Mouse (Mus musculus) large intestine, adult 2 months (tissue): ENCODE results near the gene Pde10a. TPM values are rescaled to one million over a fixed set of nuclear protein-coding genes. Genes with fewer than 3 reads are reported as not detected.

Experiments
- DNase-seq: peaks from one replicate; pipeline ENCODE4 v3.0.0-alpha.2; 2012; ENCODE audit warnings: low read depth, low spot score
- WGBS: fragments of 180-500 bp; shearing (Covaris S2); methylation state at CpG from one replicate; pipeline ENCODE4 v1.1.7; 2018; 5-methylcytosine and 5-hydroxymethylcytosine counted together
- polyA plus RNA-seq: library from polyadenylated mRNA; depleted of rRNA; stranded (reverse); fragments of >200 nt; gene quantifications from 2 replicates; pipeline ENCODE4 v1.2.3, GENCODE M21; 2012

Pde10a gene
- polyA plus RNA-seq, 1 experiment, result 0.57 TPM

- DNase-seq, result no peak
- WGBS, result 47% methylated on average over 1 of the region's 1 CpGs
Observed at GRCm38 (mm10) chr17:8781576-8781975, 256.4 kb downstream of the Pde10a start.

DNA sequence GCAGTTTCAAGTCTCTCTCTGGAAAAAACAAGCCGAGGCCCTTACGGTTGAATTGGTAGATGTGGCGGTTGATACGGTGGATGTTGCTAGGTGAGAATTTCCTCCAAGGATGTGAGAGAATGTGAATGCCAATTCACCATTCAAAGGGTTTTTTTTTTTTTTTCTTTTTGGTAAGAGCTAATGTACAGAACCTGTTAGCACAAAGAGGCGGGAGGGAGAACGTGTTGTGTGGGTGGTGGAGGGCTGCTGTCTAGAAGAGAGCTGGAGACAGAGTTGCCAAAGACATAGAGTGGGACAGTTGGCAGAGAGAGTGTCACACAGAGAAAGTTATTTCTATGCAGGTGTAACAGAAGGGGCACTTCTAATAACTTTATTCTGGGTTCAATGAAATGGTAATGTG is 260.7 kb downstream of the Pde10a start:
- DNase-seq, result no peak
- WGBS, result 89% methylated on average over 6 of the region's 6 CpGs

DNA sequence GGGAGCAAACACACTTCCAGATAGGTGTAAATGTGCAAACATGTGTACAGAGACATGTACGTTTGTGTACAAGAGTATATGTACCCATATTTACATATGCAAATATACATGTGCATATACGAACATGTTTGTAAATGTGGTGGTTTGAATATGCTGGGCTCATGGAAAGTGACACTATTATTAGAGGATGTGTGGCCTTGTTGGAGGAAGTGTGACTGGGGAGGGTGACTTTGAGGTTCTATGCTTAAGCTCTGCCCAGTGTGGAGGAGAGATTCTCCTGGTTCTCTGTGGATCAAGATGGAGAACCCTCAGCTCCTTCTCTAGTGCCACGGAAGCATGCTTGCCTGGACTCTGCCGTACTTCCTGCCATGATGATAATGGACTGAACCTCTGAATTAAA is 261.3 kb downstream of the Pde10a start:
- no peak for DNase-seq
- WGBS, result 77% methylated on average over 4 of the region's 4 CpGs

DNA sequence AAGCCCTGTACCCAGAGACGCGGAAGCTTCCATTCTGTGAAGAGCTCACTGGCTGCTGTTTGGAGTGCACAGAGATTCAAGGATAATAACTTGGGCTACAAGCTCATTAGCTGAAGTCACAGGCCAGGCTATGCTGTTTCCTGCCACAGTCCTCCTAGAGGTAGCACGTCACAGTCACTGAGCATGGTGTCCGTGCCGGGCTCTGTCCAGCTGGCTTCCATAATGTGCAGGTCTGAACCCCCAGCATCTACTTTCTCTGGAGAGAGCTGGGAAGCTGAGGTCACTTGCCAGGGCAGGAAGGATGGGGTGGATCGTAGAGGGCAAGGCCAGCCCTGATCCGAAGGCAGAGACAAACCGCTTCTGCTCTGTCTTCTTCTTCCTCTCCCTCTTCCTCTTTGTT is 262.6 kb downstream of the Pde10a start:
- no peak for DNase-seq
- WGBS, result 66% methylated on average over 8 of the region's 8 CpGs

DNA sequence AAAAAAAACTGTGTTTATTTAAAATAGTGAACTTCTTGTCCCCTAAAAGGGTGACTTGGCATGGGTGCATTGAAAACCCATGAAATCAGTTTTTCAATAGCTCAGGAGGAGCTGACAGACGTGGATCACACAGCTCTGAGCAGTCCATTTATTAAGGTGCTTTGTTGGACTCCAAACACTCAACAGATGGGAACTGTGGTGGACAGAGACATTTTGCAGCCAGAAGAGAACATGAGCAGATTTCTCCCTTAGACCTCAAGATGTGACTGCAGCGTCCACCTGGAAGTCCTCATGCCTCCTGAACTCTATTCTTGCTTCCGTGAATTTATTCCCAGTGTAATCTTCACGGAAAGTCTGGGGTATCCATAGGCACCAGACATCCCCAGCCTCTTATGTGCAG is 266.4 kb downstream of the Pde10a start:
- 69% methylated on average over 4 of the region's 4 CpGs for WGBS
- no peak for DNase-seq

- 59% methylated on average over 7 of the region's 7 CpGs for WGBS
- no peak for DNase-seq
Observed at GRCm38 (mm10) chr17:8792611-8793010, 267.4 kb downstream of the Pde10a start.

DNA sequence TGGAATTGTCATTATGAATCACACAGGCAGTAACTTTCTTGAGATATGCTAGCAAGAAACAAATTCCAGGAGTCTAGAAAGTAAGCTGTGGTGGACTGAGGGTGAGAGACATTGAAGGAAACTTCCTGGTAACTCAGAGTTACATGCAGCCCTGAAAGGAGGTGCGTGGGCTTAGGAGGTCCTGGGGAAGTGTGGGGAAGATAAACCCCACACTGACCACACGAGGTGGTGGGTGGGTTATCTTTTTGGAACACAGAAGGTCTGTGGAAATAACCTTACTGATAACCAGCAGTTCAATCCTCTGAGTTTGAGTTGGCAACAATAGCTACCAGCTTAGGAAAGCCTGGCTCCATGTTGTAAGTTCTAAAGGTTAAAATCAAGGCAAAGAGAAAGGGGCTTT is 272.5 kb downstream of the Pde10a start:
- DNase-seq, result no peak
- 25% methylated on average over 2 of the region's 2 CpGs for WGBS

GRCm38 (mm10) chr17:8798531-8799295 is 273.5 kb downstream of the Pde10a start:
- no peak for DNase-seq
- WGBS, result 13% methylated on average over 12 of the region's 12 CpGs

- WGBS, result 12% methylated on average over 10 of the region's 10 CpGs
- DNase-seq, result no peak
Observed at GRCm38 (mm10) chr17:8799296-8799731, 274.1 kb downstream of the Pde10a start.

DNA sequence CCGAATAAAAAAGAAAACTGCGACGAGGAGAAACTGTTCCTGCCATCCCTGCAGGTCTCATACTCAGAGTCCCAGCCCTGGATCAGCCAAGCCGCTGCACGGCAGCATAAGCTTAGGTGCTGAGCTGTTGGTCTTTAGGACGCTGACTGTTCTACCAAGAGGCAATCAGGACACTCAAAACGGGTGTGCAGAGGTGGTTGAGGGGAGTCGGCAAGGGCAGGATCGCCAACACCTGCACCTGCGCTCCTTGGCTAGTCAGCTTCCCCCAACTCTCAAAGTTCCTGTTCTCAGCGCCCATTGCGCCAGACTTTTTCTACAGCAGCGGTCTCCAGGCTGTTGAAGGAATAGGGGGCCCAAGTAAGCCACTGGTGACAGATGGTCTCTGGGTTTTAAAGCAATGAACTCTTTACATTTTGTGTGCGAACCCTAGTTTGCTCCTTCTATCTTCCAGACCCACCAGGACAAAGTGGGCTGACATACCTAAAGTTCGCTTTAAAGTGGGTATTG is 274.8 kb downstream of the Pde10a start:
- no peak for DNase-seq
- WGBS, result 7% methylated on average over 15 of the region's 15 CpGs

- 2% methylated on average over 42 of the region's 53 CpGs for WGBS
- no peak for DNase-seq
Observed at GRCm38 (mm10) chr17:8800478-8801082, 275.4 kb downstream of the Pde10a start.

- no peak for DNase-seq
- WGBS, result 1% methylated on average over 65 of the region's 72 CpGs
Observed at GRCm38 (mm10) chr17:8801083-8801854, 276.1 kb downstream of the Pde10a start.

DNA sequence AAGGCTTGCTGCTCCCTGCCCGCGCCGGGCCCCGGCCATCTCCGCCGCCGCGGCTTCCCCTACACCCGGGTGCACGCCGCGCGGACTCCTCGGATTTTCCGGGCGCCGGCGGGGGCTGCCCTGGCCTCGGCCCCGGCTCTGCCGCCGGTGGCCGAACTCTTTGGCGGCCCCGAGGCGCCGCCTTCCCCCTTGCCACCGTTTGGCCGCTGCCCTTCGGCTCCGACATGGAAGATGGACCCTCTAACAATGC is 276.6 kb downstream of the Pde10a start:
- WGBS, result 1% methylated on average over 30 of the region's 31 CpGs
- DNase-seq, result no peak

GRCm38 (mm10) chr17:8802161-8802888 is 277.2 kb downstream of the Pde10a start:
- WGBS, result 3% methylated on average over 33 of the region's 33 CpGs
- no peak for DNase-seq

DNA sequence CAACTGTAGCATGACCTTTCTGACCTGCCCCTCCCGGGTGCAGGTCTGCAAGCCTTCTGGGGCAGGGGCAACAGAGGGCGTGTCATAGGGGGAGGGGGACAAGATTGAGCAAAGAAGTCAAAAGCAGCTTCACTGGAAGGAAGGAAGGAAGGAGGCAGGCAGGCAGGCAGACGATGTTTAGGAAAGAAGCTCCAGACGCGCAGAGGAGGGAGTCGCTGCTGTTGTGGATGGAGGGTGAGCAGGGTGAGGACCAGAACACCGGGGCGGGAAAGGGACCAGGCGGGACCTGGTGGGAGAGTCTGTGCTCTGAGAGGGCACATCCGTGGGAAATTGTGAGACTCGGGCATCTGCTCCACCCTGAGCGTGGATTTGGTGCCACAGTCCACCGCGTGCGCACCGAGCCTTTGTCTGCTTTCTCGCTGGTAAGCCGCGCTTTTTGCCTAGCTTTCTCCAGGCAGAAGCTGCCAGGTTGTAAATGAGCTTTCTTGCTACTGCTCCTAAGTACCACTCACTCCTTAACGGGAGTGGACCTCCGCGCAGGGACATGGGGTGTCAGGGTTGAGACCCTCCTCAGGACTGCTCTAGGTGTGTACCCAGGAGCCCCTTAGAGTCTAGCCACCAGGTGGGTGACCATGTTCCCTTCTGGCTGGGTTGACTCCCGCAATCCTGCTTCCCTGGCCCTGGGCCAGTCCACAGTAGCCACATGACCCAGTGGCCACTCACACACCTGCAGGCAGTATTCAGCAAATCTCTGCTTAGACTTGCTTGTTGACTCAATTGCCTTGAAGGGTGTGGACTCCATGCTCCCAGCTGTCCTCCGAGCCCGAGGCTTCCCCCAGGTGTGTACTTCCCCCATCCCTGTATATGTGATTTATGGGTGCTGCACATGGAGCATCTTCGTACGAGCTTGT is 278.0 kb downstream of the Pde10a start:
- no peak for DNase-seq
- WGBS, result 10% methylated on average over 27 of the region's 27 CpGs

- no peak for DNase-seq
- WGBS, result 42% methylated on average over 3 of the region's 3 CpGs
Observed at GRCm38 (mm10) chr17:8807345-8807744, 282.2 kb downstream of the Pde10a start.

DNA sequence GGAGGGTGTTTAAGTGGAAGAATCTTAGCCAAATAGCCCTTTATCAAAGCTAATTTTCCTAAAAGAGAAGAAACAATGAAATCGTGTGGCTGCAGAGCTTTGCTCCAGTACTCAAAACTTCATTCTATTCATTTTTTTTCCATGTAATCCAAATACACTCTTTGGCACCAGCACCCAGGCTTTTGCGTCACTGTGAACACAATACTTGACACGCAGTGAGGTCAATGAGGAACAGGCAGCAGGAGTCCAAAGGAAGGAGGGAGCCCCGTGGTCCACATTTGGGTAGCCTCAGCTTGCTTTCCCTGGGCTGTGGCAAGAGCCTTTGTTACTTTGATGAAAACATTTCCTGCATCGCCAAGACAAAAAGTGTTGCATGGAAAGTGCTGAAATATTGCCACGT is 284.6 kb downstream of the Pde10a start:
- no peak for DNase-seq
- 67% methylated on average over 6 of the region's 6 CpGs for WGBS

- WGBS, result 84% methylated on average over 8 of the region's 8 CpGs
- DNase-seq, result no peak
Observed at GRCm38 (mm10) chr17:8810201-8810600, 285.0 kb downstream of the Pde10a start.

DNA sequence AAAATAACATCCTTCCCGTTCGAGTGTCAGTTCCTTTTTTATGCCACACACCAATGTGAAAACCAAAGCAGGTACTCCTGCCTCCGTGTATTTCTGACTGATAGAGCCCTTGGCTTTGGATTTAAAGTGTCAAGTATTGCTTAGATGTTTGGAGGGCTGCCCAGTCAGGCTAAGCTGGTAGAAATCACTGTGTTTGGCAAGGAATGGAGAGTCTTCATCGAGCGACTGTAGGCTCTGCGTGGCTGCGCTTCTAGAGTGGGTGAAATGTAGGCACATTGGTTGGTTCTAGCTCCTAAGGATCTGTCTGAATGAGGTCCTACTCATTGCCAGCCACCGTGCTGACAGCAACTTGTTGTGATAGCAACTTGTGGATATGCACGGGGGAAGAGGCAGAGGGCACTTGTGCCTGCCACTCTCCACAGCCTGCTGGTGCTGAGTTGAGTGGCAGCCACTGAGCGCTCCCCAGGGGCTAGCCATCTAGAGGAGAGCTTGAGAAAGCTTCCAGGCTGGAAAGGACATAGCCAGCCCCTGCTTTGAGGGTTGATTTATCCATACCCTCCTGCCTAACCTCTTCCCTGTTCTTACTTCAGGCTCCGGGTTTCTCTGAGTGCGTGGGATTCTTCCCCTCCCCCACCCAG is 287.2 kb downstream of the Pde10a start:
- no peak for DNase-seq
- 49% methylated on average over 12 of the region's 12 CpGs for WGBS
